Mouse (Mus musculus) liver, adult 2 months (tissue): ENCODE results near the gene Glo1. TPM values are rescaled to one million over a fixed set of nuclear protein-coding genes. Genes with fewer than 3 reads are reported as not detected.

Source experiments
- DNase-seq: peaks from one replicate; pipeline ENCODE4 v3.0.0-alpha.2; 2011; ENCODE audit warnings: low read depth, low spot score; ENCODE audit errors: extremely low read depth
- H3K27ac ChIP-seq: fragments of 200-500 bp; replicated peaks from 2 replicates; pipeline ENCODE4 v1.5.1; 2012; ENCODE audit warnings: low read depth, mild to moderate bottlenecking, control low read depth, inconsistent platforms, low read length; ENCODE audit not compliant: insufficient read depth
- H3K27me3 ChIP-seq: fragments of 200-500 bp; 2 replicates; pipeline ENCODE4 v1.6.1; 2012; ENCODE audit warnings: mild to moderate bottlenecking, moderate library complexity, low read length, inconsistent platforms; ENCODE audit not compliant: control insufficient read depth, insufficient read depth
- H3K36me3 ChIP-seq: fragments of 200-500 bp; 2 replicates; pipeline ENCODE4 v1.6.1; 2012; ENCODE audit warnings: low read length, inconsistent platforms; ENCODE audit not compliant: control insufficient read depth, insufficient read depth
- H3K4me1 ChIP-seq: fragments of 200-500 bp; 2 replicates; pipeline ENCODE4 v1.6.1; 2011; ENCODE audit warnings: low read length; ENCODE audit not compliant: control insufficient read depth, insufficient read depth
- H3K4me3 ChIP-seq: fragments of 200-500 bp; 2 replicates; pipeline ENCODE4 v1.5.1; 2011; ENCODE audit warnings: low read depth, mild to moderate bottlenecking, control low read depth, low read length, moderate library complexity; ENCODE audit not compliant: insufficient read depth
- H3K79me2 ChIP-seq: fragments of 200-500 bp; 2 replicates; pipeline ENCODE4 v1.6.1; 2012; ENCODE audit warnings: inconsistent platforms, mild to moderate bottlenecking, low read length, moderate library complexity; ENCODE audit not compliant: control insufficient read depth, insufficient read depth
- H3K9ac ChIP-seq: fragments of 200-500 bp; 2 replicates; pipeline ENCODE4 v1.6.1; 2012; ENCODE audit warnings: low read depth, mild to moderate bottlenecking, control low read depth, inconsistent platforms, low read length
- CTCF ChIP-seq: fragments of 200-500 bp; IDR thresholded peaks from 2 replicates; pipeline ENCODE4 v1.5.1; 2011; ENCODE audit warnings: low read depth, low read length, control low read depth
- POLR2A ChIP-seq: fragments of 200-500 bp; IDR thresholded peaks from 2 replicates; pipeline ENCODE4 v1.6.1; 2011; ENCODE audit warnings: low read length, control low read depth; ENCODE audit not compliant: insufficient read depth; ENCODE audit errors: extremely low read depth
- WGBS: fragments of 180-500 bp; shearing (Covaris S2); methylation state at CpG from one replicate; pipeline ENCODE4 v1.1.7; 2018; 5-methylcytosine and 5-hydroxymethylcytosine counted together
- polyA plus RNA-seq: library from polyadenylated mRNA; depleted of rRNA; stranded (reverse); fragments of >200 nt; gene quantifications from 2 replicates; pipeline ENCODE4 v1.2.3, GENCODE M21; 2012; rRNA removed
- total RNA-seq: library from RNA; depleted of rRNA; stranded (reverse); fragments of >200 nt; gene quantifications from 2 replicates; pipeline ENCODE4 v1.2.3, GENCODE M21; 2014; rRNA removed

The Glo1 gene
- total and polyA plus RNA-seq, 2 experiments = 239 to 384 TPM

DNA sequence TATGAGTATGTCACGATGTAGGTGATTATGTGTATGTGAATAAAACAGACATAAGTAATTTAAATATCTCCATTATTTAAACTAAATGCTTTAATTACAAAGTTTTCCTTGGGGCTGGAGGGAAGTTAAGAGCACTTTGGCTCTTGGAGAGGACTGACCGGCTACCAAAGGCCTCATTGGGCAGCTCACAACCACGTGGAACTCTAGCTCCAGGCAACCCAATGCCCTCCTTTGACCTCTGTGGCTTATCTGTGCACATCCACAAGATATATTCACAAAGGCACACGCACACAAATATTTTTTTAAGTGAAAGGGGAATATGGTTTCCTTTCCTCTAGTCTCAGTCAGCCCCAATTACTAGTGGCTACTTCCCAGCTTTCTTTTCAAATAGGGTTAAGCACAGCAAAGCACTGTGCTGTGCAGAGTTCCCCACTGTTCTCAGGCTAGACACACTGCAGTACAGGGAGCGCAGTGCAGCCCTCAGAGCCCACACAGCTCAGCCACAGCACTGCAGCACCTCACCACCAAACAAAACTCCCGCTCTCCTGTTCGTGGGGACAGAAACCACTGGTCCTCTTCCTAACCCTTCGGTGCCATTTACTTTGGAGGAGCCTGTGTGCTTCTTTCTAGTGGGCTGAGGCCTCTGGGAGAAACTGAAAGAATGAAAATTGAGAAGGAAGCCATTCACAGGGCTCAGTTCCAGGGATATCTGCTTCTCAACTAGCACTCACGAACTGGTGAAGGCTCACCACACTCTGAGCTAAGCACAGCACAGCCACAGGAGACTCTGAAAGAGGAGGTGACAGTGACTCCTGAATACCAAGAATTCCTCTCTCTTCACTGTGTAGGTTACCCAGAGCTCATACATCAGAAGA lies 76.5 kb downstream of the Glo1 start:
- DNase-seq = peak; percentile 47
- WGBS = 48% methylated on average over 9 of the region's 9 CpGs
- no peaks in the 10 kb centered on the region for H3K36me3 ChIP-seq
- no peak overlapping the region for H3K9ac ChIP-seq
- H3K79me2 ChIP-seq = peaks cover 16% of the 10 kb centered on the region; the same call in 1 of the 2 replicates
- peaks cover 2% of the 10 kb centered on the region for H3K4me1 ChIP-seq
- no peak overlapping the region for H3K4me3 ChIP-seq
- no peaks in the 10 kb centered on the region for H3K27me3 ChIP-seq
- TF ChIP-seq POLR2A (no peak), CTCF (no peak)
- 0 out of 2 replicates have a peak overlapping the region, but pooled peaks have one; percentile 0 for H3K27ac ChIP-seq

- no peaks in the 10 kb centered on the region for H3K27me3 ChIP-seq
- 29% methylated on average over 8 of the region's 8 CpGs for WGBS
- no peaks in the 10 kb centered on the region for H3K36me3 ChIP-seq
- H3K4me3 ChIP-seq = no peak overlapping the region
- no peak overlapping the region for H3K9ac ChIP-seq
- H3K4me1 ChIP-seq = no peaks in the 10 kb centered on the region; the same call in 1 of the 2 replicates
- DNase-seq = no peak
- peaks cover 5% of the 10 kb centered on the region; the same call in 1 of the 2 replicates for H3K79me2 ChIP-seq
- no peak overlapping the region for H3K27ac ChIP-seq
- TF ChIP-seq CTCF (no peak; the same call in 1 of the 2 replicates), POLR2A (no peak)
Observed at GRCm38 (mm10) chr17:30539098-30539497, 87.6 kb downstream of the Glo1 start.

GRCm38 (mm10) chr17:30536651-30537050 lies 90.0 kb downstream of the Glo1 start:
- H3K36me3 ChIP-seq = no peaks in the 10 kb centered on the region
- H3K27ac ChIP-seq = no peak overlapping the region
- peaks cover 3% of the 10 kb centered on the region; the same call in 1 of the 2 replicates for H3K79me2 ChIP-seq
- no peak overlapping the region for H3K4me3 ChIP-seq
- H3K4me1 ChIP-seq = no peaks in the 10 kb centered on the region
- TF ChIP-seq POLR2A = no peak
- no peak for TF ChIP-seq CTCF
- no peak overlapping the region for H3K9ac ChIP-seq
- 90% methylated on average over 5 of the region's 5 CpGs for WGBS
- H3K27me3 ChIP-seq = no peaks in the 10 kb centered on the region
- DNase-seq = no peak

Other genes with a start within 250 kb of the Glo1 start
- 12.8 and 14.7 TPM in 2 replicates for gene Btbd9, start 50.4 kb downstream of the Glo1 start, total RNA-seq
- gene Btbd9, start 50.4 kb downstream of the Glo1 start, polyA plus RNA-seq = 12.7 and 15.8 TPM in 2 replicates
- 0.13 and 0.18 TPM in 2 replicates for gene Dnah8, start 2.5 kb downstream of the Glo1 start, total RNA-seq
- 0.15 and 0.20 TPM in 2 replicates for gene Dnah8, start 2.5 kb downstream of the Glo1 start, polyA plus RNA-seq